Mouse (Mus musculus) myocyte (in vitro differentiated cells): ENCODE measurements around the gene Lgals4. TPM values are rescaled to one million over a fixed set of nuclear protein-coding genes. Genes with fewer than 3 reads are reported as not detected.

Experiments
- H3K27me3 ChIP-seq: one replicate; pipeline ENCODE4 v1.6.1; 2011; ENCODE audit not compliant: control insufficient read depth, insufficient read depth, insufficient read length
- H3K36me3 ChIP-seq: one replicate; pipeline ENCODE4 v1.6.1; 2011; ENCODE audit not compliant: control insufficient read depth, insufficient read depth
- H3K4me2 ChIP-seq: one replicate; pipeline ENCODE4 v1.6.1; 2011; ENCODE audit warnings: low read depth, control low read depth
- H3K4me3 ChIP-seq: one replicate; pipeline ENCODE4 v1.5.1; 2011; ENCODE audit warnings: mild to moderate bottlenecking, control low read depth, moderate library complexity
- H3K79me2 ChIP-seq: one replicate; pipeline ENCODE4 v1.6.1; 2011; ENCODE audit not compliant: control insufficient read depth, insufficient read depth
- H3ac ChIP-seq: one replicate; pipeline ENCODE4 v1.6.1; 2011; ENCODE audit not compliant: control insufficient read depth, insufficient read length
- CEBPB ChIP-seq: IDR thresholded peaks from 2 replicates; pipeline ENCODE4 v1.6.1; 2011; ENCODE audit warnings: mild to moderate bottlenecking, moderate library complexity; ENCODE audit not compliant: poor library complexity, insufficient read depth, severe bottlenecking
- E2F4 ChIP-seq: IDR thresholded peaks from one replicate; pipeline ENCODE4 v1.6.1; 2011; ENCODE audit warnings: mild to moderate bottlenecking, control low read depth, moderate library complexity; ENCODE audit not compliant: insufficient read depth
- MAX ChIP-seq: IDR thresholded peaks from one replicate; pipeline ENCODE4 v1.6.1; 2011; ENCODE audit warnings: low read depth, mild to moderate bottlenecking, control low read depth
- MYOD1 ChIP-seq, 3 experiments: IDR thresholded peaks; one replicate each; pipeline ENCODE4 v1.6.1; 2011; ENCODE audit warnings: control low read depth in 2 of 3, low read depth in 2 of 3, mild to moderate bottlenecking in 2 of 3, moderate library complexity in 1 of 3; ENCODE audit not compliant: insufficient read length in 2 of 3, control insufficient read depth in 1 of 3
- MYOG ChIP-seq, 3 experiments: IDR thresholded peaks; one replicate each; pipeline ENCODE4 v1.6.1; 2011; ENCODE audit warnings: control low read depth in 2 of 3, low read depth in 2 of 3, mild to moderate bottlenecking in 2 of 3; ENCODE audit not compliant: insufficient read length in 2 of 3, control insufficient read depth in 1 of 3, insufficient read depth in 1 of 3
- POLR2A ChIP-seq: IDR thresholded peaks from one replicate; pipeline ENCODE4 v1.6.1; 2011; ENCODE audit warnings: low read depth, mild to moderate bottlenecking, control low read depth, moderate library complexity; ENCODE audit not compliant: insufficient read length
- POLR2AphosphoS2 ChIP-seq: IDR thresholded peaks from one replicate; pipeline ENCODE4 v1.6.1; 2011; ENCODE audit warnings: low read depth, control low read depth; ENCODE audit not compliant: insufficient read length
- REST ChIP-seq: IDR thresholded peaks from one replicate; pipeline ENCODE4 v1.6.1; 2011; ENCODE audit warnings: mild to moderate bottlenecking, control low read depth, moderate library complexity; ENCODE audit not compliant: insufficient read depth, insufficient read length
- SRF ChIP-seq: IDR thresholded peaks from one replicate; pipeline ENCODE4 v1.6.1; 2011; ENCODE audit warnings: low read depth; ENCODE audit not compliant: control insufficient read depth, insufficient read length
- TCF12 ChIP-seq: IDR thresholded peaks from one replicate; pipeline ENCODE4 v1.6.1; 2011; ENCODE audit warnings: mild to moderate bottlenecking, control low read depth; ENCODE audit not compliant: poor library complexity, insufficient read depth, severe bottlenecking
- TCF3 ChIP-seq: IDR thresholded peaks from one replicate; pipeline ENCODE4 v1.6.1; 2011; ENCODE audit warnings: low read depth, control low read depth; ENCODE audit not compliant: insufficient read length
- USF1 ChIP-seq: IDR thresholded peaks from one replicate; pipeline ENCODE4 v1.6.1; 2011; ENCODE audit warnings: low read depth, mild to moderate bottlenecking, control low read depth, moderate library complexity
- polyA plus RNA-seq: library from polyadenylated mRNA; unstranded; fragments of >200 nt; fragmentation: generic; extraction: Trizol; gene quantifications from one replicate; pipeline ENCODE4 v1.2.1, GENCODE M21; 2012; ENCODE audit warnings: missing spikeins

The Lgals4 gene
- polyA plus RNA-seq, 1 experiment, result 3.0 TPM

GRCm38 (mm10) chr7:28823932-28824331 is 9.7 kb upstream of the Lgals4 start:
- no peaks in the 10 kb centered on the region for H3K27me3 ChIP-seq
- TF ChIP-seq MYOD1 (IDR thresholded peaks at IDR 0.05; ENCODE audit: control insufficient read depth in 1 of 3, insufficient read length in 2 of 3, low read depth in 2 of 3) (peak in 2 of 3 experiments; percentile 45 to 46), USF1 (no peak), E2F4 (no peak), MYOG (IDR thresholded peaks at IDR 0.05; ENCODE audit: control insufficient read depth in 1 of 3, insufficient read depth in 1 of 3, insufficient read length in 2 of 3, low read depth in 2 of 3) (no peak), SRF (no peak), TCF12 (peak; percentile 4), CEBPB (no peak), REST (no peak)
- H3K4me3 ChIP-seq, result no peak overlapping the region
- H3K79me2 ChIP-seq, result peaks cover 4% of the 10 kb centered on the region
- no peak overlapping the region for H3ac ChIP-seq
- H3K4me2 ChIP-seq, result no peak overlapping the region
- peaks cover 33% of the 10 kb centered on the region for H3K36me3 ChIP-seq

DNA sequence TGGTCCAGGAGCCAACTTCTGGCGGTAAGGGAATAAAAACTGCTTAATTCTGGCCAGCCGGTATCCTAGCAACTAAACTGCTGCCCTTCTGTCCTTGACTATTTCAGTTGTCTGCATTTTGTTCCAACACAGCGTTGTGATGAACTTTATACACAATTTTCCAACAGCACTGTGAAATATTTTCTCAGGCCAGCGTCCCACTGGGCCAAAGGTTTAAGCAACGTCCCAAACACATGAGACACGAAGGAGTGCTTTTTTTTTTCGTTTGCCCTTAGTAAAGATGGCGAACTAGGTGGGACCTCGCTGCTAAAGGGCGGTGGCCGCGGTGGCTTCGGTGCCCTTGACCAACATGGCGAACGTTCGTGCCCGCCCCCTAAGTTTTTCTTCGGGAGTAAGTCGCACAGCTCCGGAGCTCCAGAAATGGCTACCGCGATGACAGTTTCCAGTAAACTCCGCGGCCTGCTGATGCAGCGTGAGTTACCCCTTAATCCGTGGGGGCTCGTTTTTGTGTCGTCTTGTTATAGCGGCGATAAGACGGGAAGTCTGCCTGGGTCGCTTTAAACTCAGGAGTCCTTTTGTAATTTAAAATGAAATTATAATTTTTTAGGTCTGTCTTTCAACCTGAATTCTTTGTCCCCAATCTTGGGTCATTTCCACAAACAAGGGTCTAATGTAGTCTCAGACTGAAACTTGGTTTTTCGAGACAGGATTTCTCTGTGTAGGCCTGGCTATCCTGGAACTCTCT is 8.5 kb upstream of the Lgals4 start, which contains the start of gene Ech1:
Gene Ech1, plus strand, starts transcription at position 277 of the 745 bp plus-strand sequence.
- H3K4me3 ChIP-seq, result peak within 1 kb of the TSS; percentile 34
- H3ac ChIP-seq, result no peak within 1 kb of the TSS
- no peaks in the 10 kb centered on the region for H3K27me3 ChIP-seq
- TF ChIP-seq POLR2AphosphoS2, result peak; percentile 46
- TF ChIP-seq E2F4, result no peak
- no peak for TF ChIP-seq CEBPB
- TF ChIP-seq POLR2A, result peak; percentile 59
- no peak for TF ChIP-seq MYOG (IDR thresholded peaks at IDR 0.05; ENCODE audit: control insufficient read depth in 1 of 3, insufficient read depth in 1 of 3, insufficient read length in 2 of 3, low read depth in 2 of 3)
- TF ChIP-seq REST, result no peak
- no peaks in the 10 kb centered on the region for H3K79me2 ChIP-seq
- peaks cover 24% of the 10 kb centered on the region for H3K36me3 ChIP-seq
- H3K4me2 ChIP-seq, result peak within 1 kb of the TSS; percentile 85

- TF ChIP-seq MYOG (IDR thresholded peaks at IDR 0.05; ENCODE audit: control insufficient read depth in 1 of 3, insufficient read depth in 1 of 3, insufficient read length in 2 of 3, low read depth in 2 of 3), result no peak
- Histone ChIP-seq H3K4me2 (peak overlapping the region; percentile 70), H3K4me3 (peak overlapping the region; percentile 34), H3ac (no peak overlapping the region), H3K79me2 (no peaks in the 10 kb centered on the region), H3K36me3 (peaks cover 18% of the 10 kb centered on the region), H3K27me3 (no peaks in the 10 kb centered on the region)
Measured at GRCm38 (mm10) chr7:28825686-28826401, 7.8 kb upstream of the Lgals4 start.

DNA sequence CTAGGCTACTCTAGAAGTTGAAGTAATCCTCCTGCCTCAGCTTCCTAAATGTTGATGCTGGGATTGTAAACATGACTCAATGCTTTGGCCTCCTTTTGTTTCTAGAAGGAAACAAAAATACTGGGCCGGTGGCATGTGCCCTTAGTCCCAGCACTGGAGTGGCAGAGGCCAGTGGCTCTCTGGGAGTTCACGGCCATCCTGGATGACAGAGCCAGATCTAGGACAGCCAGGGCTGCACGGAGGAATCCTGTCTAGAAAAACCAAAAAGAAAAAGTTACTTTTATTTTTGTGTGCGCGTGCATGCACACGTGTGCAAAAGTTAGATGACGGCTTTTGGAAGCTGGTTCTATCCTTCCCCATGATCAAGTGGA is 7.3 kb upstream of the Lgals4 start:
- peak overlapping the region; percentile 70 for H3K4me2 ChIP-seq
- H3K79me2 ChIP-seq, result no peaks in the 10 kb centered on the region
- H3K4me3 ChIP-seq, result peak overlapping the region; percentile 34
- H3ac ChIP-seq, result no peak overlapping the region
- H3K27me3 ChIP-seq, result no peaks in the 10 kb centered on the region
- TF ChIP-seq MYOG (IDR thresholded peaks at IDR 0.05; ENCODE audit: control insufficient read depth in 1 of 3, insufficient read depth in 1 of 3, insufficient read length in 2 of 3, low read depth in 2 of 3), result no peak
- TF ChIP-seq USF1, result no peak
- no peak for TF ChIP-seq TCF3
- no peak for TF ChIP-seq TCF12
- H3K36me3 ChIP-seq, result peaks cover 18% of the 10 kb centered on the region

GRCm38 (mm10) chr7:28827338-28827737 is 6.3 kb upstream of the Lgals4 start:
- Histone ChIP-seq H3ac (no peak overlapping the region), H3K36me3 (peaks cover 9% of the 10 kb centered on the region), H3K27me3 (no peaks in the 10 kb centered on the region), H3K4me3 (no peak overlapping the region), H3K79me2 (no peaks in the 10 kb centered on the region), H3K4me2 (no peak overlapping the region)
- TF ChIP-seq POLR2AphosphoS2, result no peak
- TF ChIP-seq MYOD1 (IDR thresholded peaks at IDR 0.05; ENCODE audit: control insufficient read depth in 1 of 3, insufficient read length in 2 of 3, low read depth in 2 of 3), result peak in 1 of 3 experiments; percentile 17
- TF ChIP-seq TCF12, result no peak
- no peak for TF ChIP-seq E2F4
- TF ChIP-seq USF1, result no peak
- no peak for TF ChIP-seq MAX
- 0 out of 2 replicates have a peak, but pooled peaks have one; percentile 5 for TF ChIP-seq CEBPB
